Mouse (Mus musculus): Measurements from ENCODE around the gene Epha2.

Gene Epha2

GRCm38 (mm10) chr4:141301116-141301553 lies at the start of gene Epha2:
Epha2 (plus strand) TSS chr4:141301240.
- DNase-seq (ENCODE audit: low read depth, low spot score), result no peak

DNA sequence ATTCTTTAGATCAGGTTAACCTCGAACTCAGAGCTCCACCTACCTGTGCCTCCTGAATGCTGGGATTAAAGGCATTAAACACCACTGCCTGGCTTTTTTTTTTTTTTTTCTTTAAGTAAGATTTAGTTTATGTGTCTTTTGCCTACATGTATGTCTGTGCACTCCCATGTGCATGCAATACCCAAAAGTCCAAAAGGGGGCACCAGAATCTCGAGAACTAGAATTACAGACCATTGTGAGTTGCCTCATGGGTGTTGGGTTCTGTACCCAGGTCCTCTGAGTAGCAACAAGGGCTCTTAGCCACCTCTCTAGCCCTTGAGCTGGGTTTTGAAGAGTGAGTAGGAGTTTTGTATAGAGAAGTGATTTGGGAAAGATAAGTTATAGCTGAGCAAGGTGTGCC lies 48.4 kb upstream of the Epha2 start:
- no peak for DNase-seq (ENCODE audit: low read depth, low spot score)

DNA sequence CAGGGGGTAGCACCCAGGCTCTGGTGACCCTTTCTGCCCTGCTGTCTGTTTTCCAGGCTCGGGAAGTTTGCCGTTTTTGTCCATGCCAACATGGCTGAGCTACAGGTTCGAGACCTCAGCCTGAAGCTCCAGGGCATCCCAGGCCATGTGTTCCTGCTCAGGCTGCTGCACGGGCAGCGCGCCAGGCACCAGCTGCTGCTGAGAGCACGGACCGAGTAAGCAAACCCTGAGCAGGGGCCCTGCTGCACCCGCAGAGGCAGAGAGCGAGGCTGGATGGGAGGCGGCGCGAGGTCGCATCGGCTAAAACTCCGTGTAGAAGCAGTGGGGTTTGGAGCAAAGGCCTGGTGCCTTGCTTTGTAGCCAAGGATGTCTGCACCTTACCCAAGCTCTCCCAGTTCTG lies 46.8 kb upstream of the Epha2 start:
- DNase-seq (ENCODE audit: low read depth, low spot score), result no peak

DNA sequence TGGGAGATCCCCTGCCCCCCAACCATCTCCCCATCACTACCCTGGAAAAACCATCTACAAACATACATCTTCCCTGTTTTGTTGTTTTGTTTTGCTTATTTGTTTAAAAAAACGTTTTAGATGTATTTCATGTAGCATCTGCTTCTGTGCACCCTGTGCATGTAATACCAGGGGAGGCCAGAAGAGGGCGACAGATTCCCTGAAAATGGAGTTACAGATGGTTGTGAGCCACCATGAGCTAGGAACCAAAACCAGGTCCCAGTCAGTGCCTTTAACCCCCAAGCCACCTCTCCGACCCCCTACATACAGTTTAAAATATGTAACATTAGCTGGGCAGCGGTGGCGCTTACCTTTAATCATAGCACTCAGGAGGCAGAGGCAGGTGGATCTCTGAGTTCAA lies 43.6 kb upstream of the Epha2 start:
- DNase-seq (ENCODE audit: low read depth, low spot score), result no peak

DNA sequence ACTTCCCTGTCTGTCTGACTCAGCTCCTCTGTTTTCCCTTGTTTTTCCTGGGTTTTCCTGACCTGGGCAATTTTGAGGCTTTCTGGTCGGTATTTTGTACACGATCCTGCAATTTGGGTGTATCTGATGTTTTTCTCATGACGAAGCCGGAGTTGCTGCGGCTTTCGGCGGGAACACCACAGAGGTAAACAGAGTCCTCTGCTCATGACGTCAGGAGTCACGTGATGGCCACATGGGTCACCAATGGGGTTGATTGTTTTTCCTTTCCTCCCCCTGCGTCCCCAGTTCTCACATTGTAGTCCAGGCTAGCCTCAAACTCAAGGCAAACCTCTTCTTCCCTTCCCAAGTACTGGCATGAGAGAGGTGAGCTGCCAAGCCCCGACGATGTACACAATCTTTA lies 41.6 kb upstream of the Epha2 start:
- DNase-seq (ENCODE audit: low read depth, low spot score), result no peak

- no peak for DNase-seq (ENCODE audit: low read depth, low spot score)
Measured at GRCm38 (mm10) chr4:141260007-141260723, 40.9 kb upstream of the Epha2 start.

DNA sequence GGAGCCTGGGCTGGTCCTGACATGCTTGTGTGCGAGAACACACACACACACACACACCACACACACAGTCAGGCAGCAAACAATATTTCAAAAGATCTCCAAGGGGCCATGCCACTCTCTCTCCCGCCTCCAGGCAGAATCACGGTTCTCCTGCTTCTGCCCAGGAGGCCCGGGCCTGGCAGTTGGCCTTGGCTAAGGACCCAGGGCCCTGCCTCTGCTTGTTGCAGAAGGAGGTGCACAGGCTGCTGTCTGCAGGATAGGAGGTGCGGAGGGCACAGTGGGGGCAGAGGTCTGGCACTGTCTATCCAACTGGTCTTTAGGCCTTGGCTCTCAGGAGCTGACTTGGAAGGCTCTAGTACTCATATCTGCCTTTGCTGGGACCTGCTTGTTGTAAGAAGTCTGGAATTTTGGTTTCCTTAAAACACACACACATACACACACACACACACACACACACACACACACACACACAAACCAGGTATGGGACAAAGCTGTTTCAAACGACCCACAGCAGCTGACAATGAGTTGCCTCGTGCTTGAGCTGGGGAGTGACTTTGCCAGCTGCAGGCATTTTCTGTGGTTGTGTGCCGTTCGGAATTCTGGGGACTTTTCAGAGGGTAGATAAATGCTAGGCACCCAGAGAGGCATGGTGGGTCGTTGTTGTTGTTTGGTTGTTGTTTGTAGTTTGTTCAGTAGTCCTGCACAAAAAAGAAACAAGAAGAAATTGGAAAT lies 38.0 kb upstream of the Epha2 start:
- no peak for DNase-seq (ENCODE audit: low read depth, low spot score)

DNA sequence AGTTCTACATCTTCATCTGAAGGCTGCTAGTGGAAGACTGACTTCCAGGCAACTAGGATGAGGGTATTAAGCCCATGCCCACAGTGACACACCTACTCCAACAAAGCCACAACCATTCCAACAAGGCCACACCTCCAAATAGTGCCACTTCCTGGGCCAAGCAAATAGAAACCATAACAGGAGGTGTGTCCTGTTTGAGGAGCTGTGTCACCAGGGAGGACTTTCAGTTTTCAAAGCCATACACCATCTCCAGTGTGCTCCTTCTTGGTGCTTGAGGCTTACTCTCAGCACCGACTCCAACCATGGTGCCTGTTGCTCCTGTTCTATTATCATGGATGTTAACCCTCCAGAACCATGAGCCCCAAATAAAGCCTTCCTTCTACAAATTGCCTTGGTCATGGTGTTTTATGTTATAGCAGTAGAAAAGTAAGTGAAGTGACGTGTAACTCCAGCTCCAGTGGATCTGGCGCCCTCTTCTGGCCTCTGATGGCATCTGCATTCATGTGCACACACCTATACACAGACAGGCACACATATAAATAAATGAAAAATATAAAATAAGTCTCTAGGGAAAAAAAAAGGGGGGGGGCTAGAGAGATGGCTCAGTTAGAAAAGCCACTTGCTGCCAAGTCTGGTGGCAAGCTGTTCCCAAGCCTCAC lies 34.9 kb upstream of the Epha2 start:
- DNase-seq (ENCODE audit: low read depth, low spot score), result no peak

DNA sequence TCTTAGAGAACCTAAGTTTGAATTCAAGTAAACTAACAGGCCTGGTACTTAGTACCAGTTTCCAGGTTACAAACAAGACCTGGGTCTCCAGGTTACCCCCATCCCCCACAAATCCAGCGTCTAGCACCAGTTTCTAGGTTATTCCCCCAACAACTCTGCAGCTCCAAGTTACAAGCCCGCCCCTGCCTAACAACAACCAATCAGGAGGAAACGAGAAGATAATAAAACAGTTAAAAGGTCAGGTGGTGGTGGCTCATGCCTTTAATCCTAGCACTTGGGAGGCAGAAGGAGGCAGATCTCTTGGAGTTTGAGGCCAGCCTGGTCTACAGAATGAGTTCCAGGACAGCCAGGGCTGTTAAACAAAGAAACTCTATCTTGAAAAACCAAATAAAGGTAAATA lies 33.8 kb upstream of the Epha2 start:
- DNase-seq (ENCODE audit: low read depth, low spot score), result no peak

- peak; percentile 34 for DNase-seq (ENCODE audit: low read depth, low spot score)
Measured at GRCm38 (mm10) chr4:141267837-141268236, 33.2 kb upstream of the Epha2 start.

DNA sequence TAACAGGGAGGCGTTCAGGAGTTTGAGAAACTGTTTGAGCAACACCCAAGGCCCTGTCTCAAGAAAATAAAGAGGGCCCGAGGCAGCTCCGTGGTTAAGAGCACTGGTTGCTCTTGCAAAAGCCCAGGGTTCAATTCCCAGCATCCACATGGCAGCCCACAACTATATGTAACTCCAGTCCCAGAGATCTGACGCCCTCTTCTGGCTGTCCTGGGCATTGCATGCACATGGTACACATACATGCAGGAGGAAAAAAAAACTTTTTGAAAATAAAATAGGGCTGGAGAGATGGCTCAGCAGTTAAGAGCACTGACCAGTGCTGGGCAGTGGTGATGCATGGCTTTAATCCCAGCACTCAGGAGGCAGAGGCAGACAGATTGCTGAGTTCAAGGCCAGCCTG lies 32.7 kb upstream of the Epha2 start:
- DNase-seq (ENCODE audit: low read depth, low spot score), result no peak

- no peak for DNase-seq (ENCODE audit: low read depth, low spot score)
Measured at GRCm38 (mm10) chr4:141269080-141269479, 32.0 kb upstream of the Epha2 start.

DNA sequence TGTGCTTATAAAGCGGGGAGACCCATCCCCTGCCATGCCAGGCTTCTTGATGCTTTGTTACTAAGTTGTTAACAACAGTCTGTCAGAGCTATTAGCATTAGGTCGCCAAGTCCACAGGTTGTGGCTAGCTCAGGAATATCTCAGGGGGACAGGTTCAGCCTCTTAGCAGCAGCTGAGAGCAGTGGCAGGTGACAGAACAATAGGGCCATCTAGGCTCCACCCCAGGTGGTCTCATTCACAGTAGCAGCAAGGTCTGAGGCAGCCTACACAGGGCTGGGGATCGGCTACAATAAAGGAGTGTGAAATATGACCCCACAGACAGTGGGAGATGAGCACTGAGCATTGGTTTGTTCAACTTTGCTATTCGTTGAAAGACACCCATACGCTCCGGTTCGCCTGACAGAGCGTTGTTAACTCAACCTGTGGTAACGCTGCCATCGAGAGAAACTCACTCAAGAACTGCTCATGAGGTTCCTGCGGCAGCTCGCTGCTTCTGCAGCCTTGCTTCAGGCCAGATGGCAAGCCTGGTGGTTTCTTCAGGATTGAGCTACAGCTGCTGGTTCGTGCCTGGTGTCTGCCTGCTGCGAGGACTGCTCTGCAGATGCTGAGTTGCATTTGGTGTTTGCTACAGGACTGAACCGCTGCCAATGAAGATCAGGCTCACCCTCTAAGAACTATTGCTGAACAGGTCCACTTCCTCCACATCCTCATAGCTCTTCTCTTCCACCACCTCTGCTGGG lies 30.7 kb upstream of the Epha2 start:
- DNase-seq (ENCODE audit: low read depth, low spot score), result no peak

DNA sequence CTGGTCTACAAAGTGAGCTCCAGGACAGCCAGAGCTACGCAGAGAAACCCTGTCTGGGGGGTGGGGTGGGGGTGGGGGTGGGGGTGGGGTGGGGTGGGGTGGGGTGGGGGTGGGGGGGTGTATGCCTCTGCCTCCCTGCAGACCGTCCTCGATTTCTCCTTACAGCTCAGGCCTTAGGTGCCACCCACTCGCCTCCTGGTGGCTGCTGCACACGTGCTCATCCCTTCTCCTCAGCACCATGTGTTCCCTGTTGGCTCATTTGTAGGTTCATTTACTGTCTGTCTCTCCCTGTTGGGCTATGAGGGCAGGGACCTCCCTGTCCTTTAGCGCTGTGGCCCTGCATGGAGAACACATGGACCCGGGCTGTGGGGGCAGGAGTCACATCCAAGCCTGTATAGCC lies 29.8 kb upstream of the Epha2 start:
- DNase-seq (ENCODE audit: low read depth, low spot score), result no peak

DNA sequence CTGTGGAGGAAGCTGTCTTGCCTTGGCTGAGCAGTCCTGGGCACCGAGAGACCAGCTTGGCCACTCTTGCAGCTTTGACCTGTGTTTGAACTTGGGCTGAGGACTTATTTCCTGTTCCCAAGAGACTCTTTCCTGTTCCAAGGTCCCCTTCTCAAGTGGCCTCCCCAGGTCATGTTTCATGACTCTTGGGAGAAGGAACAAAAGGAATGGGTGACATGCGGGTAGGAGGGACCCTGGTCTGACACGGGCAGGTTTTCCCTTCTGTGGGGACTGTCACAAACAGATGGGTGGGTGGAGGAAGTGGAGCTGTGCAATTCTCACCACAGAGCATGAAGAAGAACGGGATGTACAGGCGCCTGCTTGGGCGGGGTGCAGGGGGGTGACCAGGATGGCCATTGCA lies 29.3 kb upstream of the Epha2 start:
- no peak for DNase-seq (ENCODE audit: low read depth, low spot score)

GRCm38 (mm10) chr4:141272878-141273277 lies 28.2 kb upstream of the Epha2 start:
- no peak for DNase-seq (ENCODE audit: low read depth, low spot score)

- peak; percentile 12 for DNase-seq (ENCODE audit: low read depth, low spot score)
Measured at GRCm38 (mm10) chr4:141273296-141273695, 27.7 kb upstream of the Epha2 start.

DNA sequence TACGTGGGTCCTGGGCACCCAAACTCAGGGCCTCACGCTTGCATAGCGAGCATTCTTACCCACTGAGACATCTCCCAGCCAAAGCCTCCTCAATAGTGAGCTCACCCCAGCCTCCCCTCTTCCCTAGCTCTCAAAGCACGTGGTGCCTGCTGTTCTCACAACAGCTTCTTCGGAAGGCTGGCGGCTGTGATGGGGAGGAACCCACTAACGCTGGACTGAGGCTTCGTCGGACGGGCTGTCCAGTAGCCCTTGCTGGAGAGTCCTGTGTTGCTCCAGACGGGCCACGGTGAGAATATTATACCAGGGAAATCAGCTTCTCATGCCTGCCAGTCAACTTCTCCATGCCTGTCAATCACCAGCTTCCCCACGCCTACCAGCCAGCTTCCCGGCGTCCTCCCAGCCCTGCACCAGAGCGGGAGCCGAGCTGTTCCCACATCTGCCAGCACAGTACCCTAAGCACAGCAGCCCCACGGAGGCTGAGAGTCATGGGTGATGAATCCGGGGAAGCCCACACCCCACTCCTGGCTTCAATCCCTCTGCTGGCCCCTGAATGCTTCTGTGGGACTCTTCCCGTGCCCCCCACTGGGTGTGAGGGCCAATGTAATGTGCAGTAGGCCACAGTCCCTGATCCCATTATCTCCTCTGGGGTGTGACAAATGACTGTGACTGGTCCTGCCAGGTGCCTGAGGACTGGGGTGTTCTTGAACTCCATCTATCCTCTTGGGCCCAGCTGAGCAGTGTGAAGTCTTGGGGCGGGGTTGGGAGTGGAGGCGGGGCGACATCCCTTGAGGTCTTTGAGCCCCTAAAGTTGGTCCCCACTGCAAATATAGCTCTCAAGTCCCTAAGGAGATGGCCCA lies 26.3 kb upstream of the Epha2 start:
- no peak for DNase-seq (ENCODE audit: low read depth, low spot score)

DNA sequence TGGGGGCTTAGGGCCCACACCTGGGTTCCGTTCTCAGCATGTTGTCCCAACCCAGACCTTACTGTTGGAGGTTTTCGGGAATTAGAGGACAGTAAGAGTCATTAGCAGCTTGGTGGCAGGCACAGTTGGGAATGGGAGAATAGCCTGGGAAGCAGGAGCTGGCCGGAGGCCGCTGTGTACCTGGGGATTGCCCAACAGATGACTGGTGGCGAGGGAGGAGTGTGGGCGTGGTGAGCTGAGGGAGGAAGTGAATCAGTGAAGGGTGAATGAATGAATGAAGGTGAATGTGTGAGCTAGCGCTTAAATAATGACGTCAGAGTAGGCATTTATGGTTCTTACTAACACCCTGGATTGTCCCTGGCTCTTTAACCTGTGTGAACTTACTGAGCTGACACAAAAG lies 23.9 kb upstream of the Epha2 start:
- no peak for DNase-seq (ENCODE audit: low read depth, low spot score)

DNA sequence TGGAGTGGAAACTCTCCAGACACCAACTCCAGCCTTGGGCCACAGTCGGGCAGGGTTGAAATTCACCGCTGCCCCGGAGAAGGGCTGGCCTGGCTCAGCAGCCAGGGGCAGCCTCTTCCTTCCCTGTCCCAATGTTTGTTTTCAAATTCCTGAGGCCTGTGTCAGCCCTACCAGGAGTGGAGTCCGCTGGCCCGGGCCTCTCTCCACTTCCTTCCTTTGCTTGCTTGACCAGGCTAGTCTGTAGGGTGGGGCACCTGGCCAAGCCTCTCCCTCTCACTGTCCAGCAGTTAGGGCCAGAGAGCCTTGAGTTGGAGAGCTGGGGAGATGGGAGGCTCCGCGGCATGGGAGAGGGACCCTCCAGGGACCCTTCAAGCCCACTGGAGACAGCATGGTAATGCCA lies 22.9 kb upstream of the Epha2 start:
- DNase-seq (ENCODE audit: low read depth, low spot score), result no peak

- no peak for DNase-seq (ENCODE audit: low read depth, low spot score)
Measured at GRCm38 (mm10) chr4:141279327-141279726, 21.7 kb upstream of the Epha2 start.
